Mouse (Mus musculus): ENCODE measurements around the gene Ttc39a. TPM values are rescaled to one million over a fixed set of nuclear protein-coding genes. Genes with fewer than 3 reads are reported as not detected.
A peak's percentile ranks its signal among the peaks of the same experiment; 100 is the strongest.

Ttc39a gene
- polyA plus RNA-seq, 1 experiment: 0.70 TPM

DNA sequence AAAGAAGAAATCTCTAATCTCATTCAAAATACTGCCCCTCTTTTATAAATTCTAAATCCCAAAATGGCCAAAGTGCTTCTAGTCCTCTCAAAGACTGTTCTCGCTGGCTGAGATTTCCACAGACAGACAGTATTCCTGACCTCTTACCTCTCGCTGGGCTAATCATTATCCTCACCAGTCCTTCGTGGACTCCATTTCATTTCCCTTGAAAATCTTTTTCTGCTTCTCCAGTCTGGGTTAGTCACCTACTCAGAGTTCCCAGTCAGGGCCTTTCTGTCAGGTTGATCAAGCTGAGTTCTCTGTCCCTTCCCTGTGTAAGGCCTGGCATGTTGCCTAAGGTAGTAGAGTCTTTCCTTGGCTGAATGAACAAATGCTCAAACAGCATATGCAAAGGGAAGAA lies 71.0 kb downstream of the Ttc39a start:
- H3K4me2 ChIP-seq (ENCODE audit: low read depth): no peak overlapping the region
- H3K4me3 ChIP-seq: peak overlapping the region; percentile 91
- no peaks in the 10 kb centered on the region for H3K27me3 ChIP-seq (ENCODE audit: control insufficient read depth, insufficient read depth, insufficient read length)
- no peaks in the 10 kb centered on the region for H3K36me3 ChIP-seq (ENCODE audit: control insufficient read depth, insufficient read depth)
- TF ChIP-seq MYOG (IDR thresholded peaks at IDR 0.05; ENCODE audit: control insufficient read depth in 1 of 3, insufficient read depth in 1 of 3, insufficient read length in 2 of 3, low read depth in 2 of 3): no peak
- no peak for TF ChIP-seq REST (IDR thresholded peaks at IDR 0.05; ENCODE audit: insufficient read depth, insufficient read length)
- no peak for TF ChIP-seq POLR2AphosphoS2 (IDR thresholded peaks at IDR 0.05; ENCODE audit: insufficient read length, low read depth)
- TF ChIP-seq TCF12 (IDR thresholded peaks at IDR 0.05; ENCODE audit: insufficient read depth, poor library complexity, severe bottlenecking): no peak
- no peak for TF ChIP-seq MYOD1 (IDR thresholded peaks at IDR 0.05; ENCODE audit: control insufficient read depth in 1 of 3, insufficient read length in 2 of 3, low read depth in 2 of 3)
- TF ChIP-seq TCF3 (IDR thresholded peaks at IDR 0.05; ENCODE audit: insufficient read length, low read depth): no peak
- no peak for TF ChIP-seq SRF (IDR thresholded peaks at IDR 0.05; ENCODE audit: control insufficient read depth, insufficient read length, low read depth)
- TF ChIP-seq MAX (IDR thresholded peaks at IDR 0.05; ENCODE audit: low read depth): no peak
- no peak for TF ChIP-seq E2F4 (IDR thresholded peaks at IDR 0.05; ENCODE audit: insufficient read depth)
- no peak for TF ChIP-seq POLR2A (IDR thresholded peaks at IDR 0.05; ENCODE audit: insufficient read length, low read depth)
- no peak for TF ChIP-seq USF1 (IDR thresholded peaks at IDR 0.05; ENCODE audit: low read depth)
- TF ChIP-seq CEBPB (IDR thresholded peaks at IDR 0.05; ENCODE audit: insufficient read depth, poor library complexity, severe bottlenecking): no peak
- H3K79me2 ChIP-seq (ENCODE audit: control insufficient read depth, insufficient read depth): peaks cover 37% of the 10 kb centered on the region
- no peak overlapping the region for H3ac ChIP-seq (ENCODE audit: control insufficient read depth, insufficient read length)

DNA sequence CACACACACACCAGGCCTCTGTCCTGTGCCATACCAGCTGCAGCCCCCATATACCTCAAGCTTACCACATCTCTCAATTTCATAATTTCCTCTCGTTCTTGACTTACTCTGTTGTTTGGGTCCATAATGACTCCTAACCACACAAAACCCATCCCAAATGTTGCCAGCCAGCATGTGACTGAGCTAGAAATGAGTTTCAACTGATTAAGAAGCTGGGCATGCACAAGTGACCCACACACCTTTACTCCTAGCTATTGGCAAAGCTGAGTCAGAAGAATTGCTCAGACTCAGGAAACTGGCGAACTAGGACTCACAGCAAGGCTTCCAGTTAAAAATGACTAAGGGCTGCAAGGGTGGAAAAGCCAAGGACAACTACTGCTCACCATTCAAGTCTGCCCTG lies 75.0 kb downstream of the Ttc39a start:
- Histone ChIP-seq H3K4me3 (no peak overlapping the region), H3K4me2 (ENCODE audit: low read depth) (no peak overlapping the region), H3K79me2 (ENCODE audit: control insufficient read depth, insufficient read depth) (no peaks in the 10 kb centered on the region), H3K27me3 (ENCODE audit: control insufficient read depth, insufficient read depth, insufficient read length) (no peaks in the 10 kb centered on the region), H3K36me3 (ENCODE audit: control insufficient read depth, insufficient read depth) (no peaks in the 10 kb centered on the region), H3ac (ENCODE audit: control insufficient read depth, insufficient read length) (no peak overlapping the region)
- no peak for TF ChIP-seq MYOG (IDR thresholded peaks at IDR 0.05; ENCODE audit: control insufficient read depth in 1 of 3, insufficient read depth in 1 of 3, insufficient read length in 2 of 3, low read depth in 2 of 3)
- TF ChIP-seq E2F4 (IDR thresholded peaks at IDR 0.05; ENCODE audit: insufficient read depth): no peak
- TF ChIP-seq SRF (IDR thresholded peaks at IDR 0.05; ENCODE audit: control insufficient read depth, insufficient read length, low read depth): no peak
- TF ChIP-seq USF1 (IDR thresholded peaks at IDR 0.05; ENCODE audit: low read depth): no peak
- no peak for TF ChIP-seq POLR2AphosphoS2 (IDR thresholded peaks at IDR 0.05; ENCODE audit: insufficient read length, low read depth)
- no peak for TF ChIP-seq TCF12 (IDR thresholded peaks at IDR 0.05; ENCODE audit: insufficient read depth, poor library complexity, severe bottlenecking)
- TF ChIP-seq REST (IDR thresholded peaks at IDR 0.05; ENCODE audit: insufficient read depth, insufficient read length): no peak
- no peak for TF ChIP-seq MYOD1 (IDR thresholded peaks at IDR 0.05; ENCODE audit: control insufficient read depth in 1 of 3, insufficient read length in 2 of 3, low read depth in 2 of 3)
- TF ChIP-seq TCF3 (IDR thresholded peaks at IDR 0.05; ENCODE audit: insufficient read length, low read depth): no peak
- no peak for TF ChIP-seq MAX (IDR thresholded peaks at IDR 0.05; ENCODE audit: low read depth)
- no peak for TF ChIP-seq POLR2A (IDR thresholded peaks at IDR 0.05; ENCODE audit: insufficient read length, low read depth)

DNA sequence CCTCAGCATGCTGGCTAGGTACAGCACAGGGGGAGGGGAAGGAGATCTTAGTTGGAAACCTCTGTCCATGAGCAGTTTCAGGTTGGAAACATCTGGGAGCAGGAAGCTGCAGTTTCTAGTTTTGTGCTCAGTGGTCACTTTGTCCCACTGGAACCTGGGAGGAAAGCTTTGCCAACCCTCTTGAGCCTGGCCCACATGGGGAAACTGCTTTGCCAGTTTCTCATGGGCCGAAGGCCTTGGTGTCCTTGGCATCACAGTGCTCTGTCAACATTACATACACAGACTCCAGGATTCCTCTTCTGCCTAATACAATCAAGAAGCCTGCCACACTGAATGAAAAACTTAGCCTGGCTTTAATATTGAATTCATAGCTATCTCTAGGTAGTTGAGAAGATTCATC lies 76.3 kb downstream of the Ttc39a start:
- no peak overlapping the region for H3K4me2 ChIP-seq (ENCODE audit: low read depth)

DNA sequence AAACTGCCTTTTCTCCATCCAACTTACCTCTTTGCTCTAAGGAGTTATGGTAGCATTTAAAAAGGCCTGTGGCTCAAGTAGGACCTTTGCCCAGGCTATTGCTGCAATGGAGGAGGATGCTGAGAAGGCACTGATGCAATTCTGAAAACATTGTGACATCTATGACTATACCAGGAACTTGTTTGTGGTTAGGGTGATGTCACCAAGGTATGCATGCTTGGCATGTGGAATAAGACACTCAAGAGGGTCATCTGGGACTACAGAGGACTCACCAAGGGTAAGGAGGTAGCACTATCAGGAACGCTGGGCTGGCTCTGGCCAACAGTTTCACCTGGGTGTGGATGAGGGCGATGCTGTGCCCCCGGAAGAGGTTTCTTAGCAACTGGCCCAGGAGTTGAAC lies 78.2 kb downstream of the Ttc39a start, which contains the start of gene Rnf11:
Gene Rnf11 (minus strand): TSS at position 108 of the 400 bp plus-strand sequence.
- no peak within 1 kb of the TSS for H3ac ChIP-seq (ENCODE audit: control insufficient read depth, insufficient read length)
- H3K36me3 ChIP-seq (ENCODE audit: control insufficient read depth, insufficient read depth): no peaks in the 10 kb centered on the region
- H3K79me2 ChIP-seq (ENCODE audit: control insufficient read depth, insufficient read depth): no peaks in the 10 kb centered on the region
- peak within 1 kb of the TSS; percentile 37 for H3K4me2 ChIP-seq (ENCODE audit: low read depth)
- no peaks in the 10 kb centered on the region for H3K27me3 ChIP-seq (ENCODE audit: control insufficient read depth, insufficient read depth, insufficient read length)
- TF ChIP-seq E2F4 (IDR thresholded peaks at IDR 0.05; ENCODE audit: insufficient read depth) (no peak), CEBPB (IDR thresholded peaks at IDR 0.05; ENCODE audit: insufficient read depth, poor library complexity, severe bottlenecking) (peak; percentile 95), MYOG (IDR thresholded peaks at IDR 0.05; ENCODE audit: control insufficient read depth in 1 of 3, insufficient read depth in 1 of 3, insufficient read length in 2 of 3, low read depth in 2 of 3) (peak in 1 of 3 experiments; percentile 4), POLR2A (IDR thresholded peaks at IDR 0.05; ENCODE audit: insufficient read length, low read depth) (no peak)
- H3K4me3 ChIP-seq: no peak within 1 kb of the TSS

More for the DNA sequence above, 76.3 kb downstream of the Ttc39a start:
- H3K79me2 ChIP-seq (ENCODE audit: control insufficient read depth, insufficient read depth): no peaks in the 10 kb centered on the region
- no peaks in the 10 kb centered on the region for H3K36me3 ChIP-seq (ENCODE audit: control insufficient read depth, insufficient read depth)
- no peak overlapping the region for H3K4me3 ChIP-seq
- no peak for TF ChIP-seq POLR2A (IDR thresholded peaks at IDR 0.05; ENCODE audit: insufficient read length, low read depth)
- no peak for TF ChIP-seq E2F4 (IDR thresholded peaks at IDR 0.05; ENCODE audit: insufficient read depth)
- no peak for TF ChIP-seq MYOD1 (IDR thresholded peaks at IDR 0.05; ENCODE audit: control insufficient read depth in 1 of 3, insufficient read length in 2 of 3, low read depth in 2 of 3)
- TF ChIP-seq TCF12 (IDR thresholded peaks at IDR 0.05; ENCODE audit: insufficient read depth, poor library complexity, severe bottlenecking): no peak
- no peak for TF ChIP-seq MAX (IDR thresholded peaks at IDR 0.05; ENCODE audit: low read depth)
- TF ChIP-seq MYOG (IDR thresholded peaks at IDR 0.05; ENCODE audit: control insufficient read depth in 1 of 3, insufficient read depth in 1 of 3, insufficient read length in 2 of 3, low read depth in 2 of 3): no peak
- no peak for TF ChIP-seq TCF3 (IDR thresholded peaks at IDR 0.05; ENCODE audit: insufficient read length, low read depth)
- TF ChIP-seq USF1 (IDR thresholded peaks at IDR 0.05; ENCODE audit: low read depth): no peak
- TF ChIP-seq POLR2AphosphoS2 (IDR thresholded peaks at IDR 0.05; ENCODE audit: insufficient read length, low read depth): no peak
- TF ChIP-seq CEBPB (IDR thresholded peaks at IDR 0.05; ENCODE audit: insufficient read depth, poor library complexity, severe bottlenecking): no peak
- no peak for TF ChIP-seq REST (IDR thresholded peaks at IDR 0.05; ENCODE audit: insufficient read depth, insufficient read length)
- TF ChIP-seq SRF (IDR thresholded peaks at IDR 0.05; ENCODE audit: control insufficient read depth, insufficient read length, low read depth): no peak
- no peak overlapping the region for H3ac ChIP-seq (ENCODE audit: control insufficient read depth, insufficient read length)
- no peaks in the 10 kb centered on the region for H3K27me3 ChIP-seq (ENCODE audit: control insufficient read depth, insufficient read depth, insufficient read length)

DNA sequence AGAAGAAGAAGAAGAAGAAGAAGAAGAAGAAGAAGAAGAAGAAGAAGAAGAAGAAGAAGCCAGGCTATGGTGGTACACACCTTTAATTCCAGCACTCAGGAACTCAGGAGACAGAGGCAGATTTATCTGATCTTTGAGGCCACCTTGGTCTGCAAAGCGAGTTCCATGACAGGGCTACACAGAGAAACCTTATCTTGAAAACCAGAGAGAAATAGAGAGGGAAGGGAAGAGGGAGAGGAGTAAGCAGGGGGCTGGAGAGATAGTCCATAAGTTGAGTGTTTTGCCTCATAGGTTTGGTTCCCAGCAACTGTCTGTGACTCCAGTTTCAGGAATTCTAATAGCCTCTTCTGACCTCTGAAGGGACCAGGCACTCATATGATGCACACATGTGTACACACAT lies 82.4 kb downstream of the Ttc39a start:
- no peak overlapping the region for H3K4me3 ChIP-seq
- H3K4me2 ChIP-seq (ENCODE audit: low read depth): no peak overlapping the region
- no peak overlapping the region for H3ac ChIP-seq (ENCODE audit: control insufficient read depth, insufficient read length)
- no peaks in the 10 kb centered on the region for H3K27me3 ChIP-seq (ENCODE audit: control insufficient read depth, insufficient read depth, insufficient read length)
- TF ChIP-seq TCF3 (IDR thresholded peaks at IDR 0.05; ENCODE audit: insufficient read length, low read depth) (no peak), CEBPB (IDR thresholded peaks at IDR 0.05; ENCODE audit: insufficient read depth, poor library complexity, severe bottlenecking) (no peak), USF1 (IDR thresholded peaks at IDR 0.05; ENCODE audit: low read depth) (no peak), MYOD1 (IDR thresholded peaks at IDR 0.05; ENCODE audit: control insufficient read depth in 1 of 3, insufficient read length in 2 of 3, low read depth in 2 of 3) (no peak), SRF (IDR thresholded peaks at IDR 0.05; ENCODE audit: control insufficient read depth, insufficient read length, low read depth) (no peak), POLR2AphosphoS2 (IDR thresholded peaks at IDR 0.05; ENCODE audit: insufficient read length, low read depth) (no peak), POLR2A (IDR thresholded peaks at IDR 0.05; ENCODE audit: insufficient read length, low read depth) (no peak), REST (IDR thresholded peaks at IDR 0.05; ENCODE audit: insufficient read depth, insufficient read length) (no peak)
- H3K36me3 ChIP-seq (ENCODE audit: control insufficient read depth, insufficient read depth): no peaks in the 10 kb centered on the region
- H3K79me2 ChIP-seq (ENCODE audit: control insufficient read depth, insufficient read depth): no peaks in the 10 kb centered on the region
